Mouse (Mus musculus): Measurements from ENCODE around the gene Exph5. TPM values are rescaled to one million over a fixed set of nuclear protein-coding genes. Genes with fewer than 3 reads are reported as not detected.

Exph5 gene
- total RNA-seq, 4 experiments from 2014 or later = 1.9 to 4.1 (median 2.8) TPM

- no peak for DNase-seq (ENCODE audit: low spot score in 2 of 2)
These were observed 19.6 kb downstream of the Exph5 start for GRCm38 (mm10) chr9:53320894-53321650.

GRCm38 (mm10) chr9:53321683-53322082 lies 20.2 kb downstream of the Exph5 start:
- no peak for DNase-seq (ENCODE audit: low spot score in 2 of 2)

GRCm38 (mm10) chr9:53323419-53324251 lies 22.2 kb downstream of the Exph5 start:
- DNase-seq (ENCODE audit: low spot score in 2 of 2) = no peak

DNA sequence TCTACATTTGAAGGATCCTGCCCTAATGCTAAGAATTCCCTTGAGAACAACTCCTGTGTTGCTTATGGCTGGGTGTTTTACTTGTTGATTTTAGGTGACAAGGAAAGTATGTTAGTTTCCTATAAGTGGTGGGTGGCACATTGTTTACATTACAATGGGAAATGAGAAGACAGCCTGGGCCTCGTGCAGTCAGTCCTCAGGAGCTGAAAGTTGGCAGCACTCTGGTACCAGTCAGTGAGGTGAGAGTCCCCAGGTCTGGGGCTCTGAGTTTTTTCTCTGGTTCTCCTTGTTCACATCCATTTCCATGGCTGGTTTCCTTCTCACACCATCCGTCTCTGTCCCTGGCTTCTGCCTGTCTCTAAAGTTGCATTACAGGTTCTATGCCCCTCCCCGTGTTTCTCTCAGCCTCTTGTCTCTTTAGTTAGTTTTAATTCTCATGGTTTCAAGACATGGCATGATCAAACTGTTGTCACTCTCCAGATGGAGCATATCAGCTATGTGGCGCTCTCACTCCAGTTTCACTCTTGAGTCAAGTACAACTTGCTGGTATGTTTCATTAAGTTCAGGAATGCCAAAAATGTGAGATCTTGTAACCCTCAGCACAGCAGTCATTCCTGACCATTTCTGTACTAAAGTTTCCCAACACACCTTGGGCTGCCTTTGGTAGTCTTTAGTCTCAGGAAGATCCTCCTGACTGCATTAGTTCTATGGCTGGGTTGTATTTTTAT lies 24.1 kb downstream of the Exph5 start:
- no peak for DNase-seq (ENCODE audit: low spot score in 2 of 2)

DNA sequence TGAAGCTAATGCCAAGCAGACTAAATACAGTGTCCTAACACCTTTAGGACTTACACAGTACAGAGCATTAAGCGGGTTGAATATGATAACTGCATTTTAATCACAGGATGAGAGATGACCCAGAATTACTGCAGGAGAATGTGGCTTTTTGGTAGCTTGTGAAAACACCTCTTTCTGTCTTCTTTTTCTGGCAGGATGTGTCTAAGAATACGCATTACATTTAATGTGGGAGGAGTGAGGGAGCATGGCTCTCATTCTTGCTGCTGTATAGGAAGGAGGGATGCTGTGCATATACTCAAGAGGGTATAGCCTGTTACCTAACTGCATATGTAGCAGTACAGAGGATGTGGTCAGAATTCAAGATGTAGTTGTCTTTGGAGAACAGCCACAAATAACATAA lies 26.7 kb downstream of the Exph5 start:
- no peak for DNase-seq (ENCODE audit: low spot score in 2 of 2)

- DNase-seq (ENCODE audit: low spot score in 2 of 2) = no peak
These were observed 28.1 kb downstream of the Exph5 start for GRCm38 (mm10) chr9:53329301-53330206.

DNA sequence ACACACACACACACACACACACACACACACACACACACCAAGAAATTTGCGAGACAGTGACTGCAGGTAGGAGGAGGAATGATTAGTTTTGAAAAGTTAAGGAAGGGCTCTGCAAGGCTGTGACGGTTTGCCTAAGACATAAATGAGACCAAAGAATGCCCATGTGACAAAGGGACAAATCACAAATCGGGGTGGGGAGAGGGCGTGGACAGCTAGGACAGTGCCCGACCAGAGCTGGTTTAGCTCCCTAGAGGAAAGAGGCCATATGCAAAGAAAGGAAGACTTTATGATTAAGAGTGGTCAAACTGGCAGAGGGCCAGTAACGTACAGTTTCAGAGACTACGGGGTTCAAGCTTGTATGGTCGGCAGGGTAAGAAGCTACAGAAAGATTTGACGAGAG lies 28.8 kb downstream of the Exph5 start:
- no peak for DNase-seq (ENCODE audit: low spot score in 2 of 2)

GRCm38 (mm10) chr9:53333436-53333835 lies 32.0 kb downstream of the Exph5 start:
- DNase-seq (ENCODE audit: low spot score in 2 of 2) = no peak

- DNase-seq (ENCODE audit: low spot score in 2 of 2) = no peak
These were observed 33.7 kb downstream of the Exph5 start for GRCm38 (mm10) chr9:53335131-53335530.

DNA sequence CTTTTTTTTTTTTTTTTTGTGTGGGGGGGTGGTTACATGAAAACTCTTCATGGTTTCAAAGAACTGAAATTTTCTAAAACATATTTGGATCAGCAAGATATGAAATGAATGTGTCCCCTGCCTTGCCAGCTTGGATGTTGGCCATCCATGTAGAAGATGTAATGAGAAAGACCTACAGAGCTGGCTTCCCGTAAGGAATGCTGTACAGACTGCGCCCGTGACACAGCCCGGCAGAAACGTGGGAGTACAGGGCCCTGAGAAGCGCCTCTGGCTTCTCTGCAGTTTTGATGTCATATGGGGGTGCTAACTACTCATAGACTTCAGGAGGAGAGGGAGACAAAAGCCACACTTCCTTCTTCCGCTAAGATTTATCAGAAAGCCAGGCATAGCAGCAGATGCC lies 38.1 kb downstream of the Exph5 start:
- DNase-seq (ENCODE audit: low spot score in 2 of 2) = no peak

- no peak for DNase-seq (ENCODE audit: low spot score in 2 of 2)
These were observed 39.0 kb downstream of the Exph5 start for GRCm38 (mm10) chr9:53340328-53340916.

- peak in 1 of 2 experiments; percentile 6 for DNase-seq (ENCODE audit: low spot score in 2 of 2)
These were observed 39.5 kb downstream of the Exph5 start for GRCm38 (mm10) chr9:53340969-53341368.

GRCm38 (mm10) chr9:53341981-53342380 lies 40.5 kb downstream of the Exph5 start:
- no peak for DNase-seq (ENCODE audit: low spot score in 2 of 2)

DNA sequence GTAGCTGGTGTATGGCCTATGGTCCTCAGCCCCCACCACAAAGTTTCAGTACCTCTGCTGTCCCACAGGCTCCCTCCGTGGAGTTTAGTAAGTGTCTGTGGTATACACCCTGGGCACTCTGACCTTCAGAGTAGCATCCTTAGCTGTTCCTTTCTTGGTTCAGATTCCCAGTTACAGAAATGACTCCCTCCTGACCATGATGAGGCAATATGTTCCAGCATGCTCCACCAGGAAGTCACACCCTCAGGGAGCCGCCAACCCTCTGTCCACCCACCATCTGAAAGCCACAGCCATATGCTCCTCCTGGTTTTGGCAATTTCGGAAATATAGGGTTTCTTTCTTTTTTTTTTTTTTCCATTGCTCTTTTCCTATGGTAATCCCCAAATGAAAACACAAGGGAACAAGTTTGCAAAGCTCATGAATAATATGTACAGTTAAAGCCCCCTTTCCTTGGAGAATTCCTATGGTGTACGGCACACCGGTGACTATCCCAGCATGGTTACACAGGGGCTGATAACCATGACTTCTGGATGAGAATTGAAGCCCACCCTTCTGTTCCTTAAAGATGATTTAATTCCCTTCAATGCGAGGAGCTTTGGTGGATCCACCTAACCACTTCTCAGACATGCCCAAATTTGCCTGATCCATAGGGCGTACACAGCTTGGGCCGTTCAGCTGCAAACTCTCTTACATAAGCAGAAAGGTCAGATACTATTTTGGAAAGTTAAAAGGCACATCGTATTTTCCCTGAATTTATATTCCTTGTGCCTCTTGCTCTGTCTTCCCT lies 43.4 kb downstream of the Exph5 start:
- no peak for DNase-seq (ENCODE audit: low spot score in 2 of 2)

DNA sequence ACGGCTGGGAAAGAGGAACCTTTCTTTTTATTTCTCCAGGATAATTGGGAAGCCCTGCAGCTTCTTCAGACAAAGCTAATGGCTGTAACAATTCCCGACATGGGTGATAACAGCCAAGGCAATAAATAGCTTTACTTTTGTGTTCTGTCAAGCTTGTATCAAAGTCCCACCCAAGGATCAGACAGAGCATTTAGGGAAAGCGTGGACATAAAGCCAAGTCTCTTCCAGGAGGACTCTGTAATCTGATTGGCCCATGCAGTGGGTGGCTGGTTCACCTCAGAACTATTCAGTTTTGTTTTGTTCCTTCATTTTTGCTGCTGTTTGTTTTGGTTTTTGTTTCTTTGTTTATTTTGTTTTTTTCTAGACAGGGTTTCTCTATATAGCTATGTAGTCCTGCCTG lies 44.3 kb downstream of the Exph5 start:
- DNase-seq (ENCODE audit: low spot score in 2 of 2) = no peak

GRCm38 (mm10) chr9:53346402-53346801 lies 44.9 kb downstream of the Exph5 start:
- DNase-seq (ENCODE audit: low spot score in 2 of 2) = no peak

DNA sequence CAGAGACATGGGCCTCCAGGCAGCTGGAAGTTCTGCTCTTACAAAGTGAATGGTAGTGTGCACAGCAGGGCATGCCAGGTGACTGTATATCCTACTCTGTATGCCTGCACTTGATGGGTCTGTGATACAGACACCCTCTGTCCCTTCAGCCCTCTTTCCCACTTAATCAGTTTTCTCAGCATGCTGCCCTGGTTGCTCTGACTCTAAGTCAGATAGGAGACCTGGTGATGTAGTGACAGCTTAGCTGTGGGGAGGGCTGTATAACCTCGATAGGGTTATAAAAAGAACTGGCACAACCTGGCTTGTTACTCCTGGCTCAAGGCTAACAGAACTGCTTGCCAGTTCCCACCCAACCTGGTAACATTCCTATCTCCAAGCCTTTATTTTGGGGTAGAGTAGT lies 47.7 kb downstream of the Exph5 start:
- no peak for DNase-seq (ENCODE audit: low spot score in 2 of 2)

GRCm38 (mm10) chr9:53350331-53350730 lies 48.9 kb downstream of the Exph5 start:
- DNase-seq (ENCODE audit: low spot score in 2 of 2) = no peak

DNA sequence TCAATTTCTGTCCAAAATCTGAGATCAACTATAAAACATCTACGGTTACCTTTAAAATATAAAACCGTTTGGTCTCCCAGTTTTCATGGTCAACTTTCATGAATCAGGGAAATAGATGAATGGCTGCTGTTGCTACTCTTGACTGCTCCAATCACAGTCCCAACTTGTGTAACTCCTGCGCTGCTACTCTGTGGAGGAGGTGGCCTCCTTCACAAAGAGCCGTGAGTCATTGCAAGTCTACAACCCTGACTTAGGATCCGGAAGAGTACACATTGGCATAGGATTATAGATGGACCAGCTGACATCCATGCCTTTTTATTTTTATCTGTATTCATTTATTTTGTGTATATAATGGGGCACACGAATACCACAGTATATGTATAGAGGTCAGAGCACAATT lies 50.4 kb downstream of the Exph5 start:
- no peak for DNase-seq (ENCODE audit: low spot score in 2 of 2)

DNA sequence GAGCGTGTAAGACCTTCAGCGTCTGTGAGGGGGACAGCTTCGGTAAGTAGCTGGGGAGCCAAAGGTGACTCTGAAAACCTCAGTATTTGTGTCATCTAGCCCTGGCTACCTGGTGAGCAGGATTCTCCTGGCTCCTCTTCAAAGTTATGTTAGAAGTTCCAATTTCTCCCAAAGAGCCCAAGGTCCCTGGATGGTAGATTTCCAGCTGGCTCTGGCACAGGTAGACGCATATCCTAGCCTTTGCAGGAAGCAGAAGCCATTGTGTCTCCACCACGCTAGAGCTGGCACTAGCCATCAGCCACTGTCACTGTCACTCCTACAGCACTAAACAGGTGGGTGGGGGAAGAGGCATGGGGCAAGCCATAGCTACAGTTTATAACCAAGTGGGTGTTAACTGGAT lies 51.7 kb downstream of the Exph5 start:
- DNase-seq (ENCODE audit: low spot score in 2 of 2) = no peak

All from gastrocnemius, adult 8-10 months (tissue).